Mouse (Mus musculus): ENCODE results near the gene Smim26.
"Not testable (repeated sequence)": the region's sequence is repeated elsewhere in the genome, so short reads cannot be mapped to it uniquely, and the experiment has no call there.

Gene Smim26

DNA sequence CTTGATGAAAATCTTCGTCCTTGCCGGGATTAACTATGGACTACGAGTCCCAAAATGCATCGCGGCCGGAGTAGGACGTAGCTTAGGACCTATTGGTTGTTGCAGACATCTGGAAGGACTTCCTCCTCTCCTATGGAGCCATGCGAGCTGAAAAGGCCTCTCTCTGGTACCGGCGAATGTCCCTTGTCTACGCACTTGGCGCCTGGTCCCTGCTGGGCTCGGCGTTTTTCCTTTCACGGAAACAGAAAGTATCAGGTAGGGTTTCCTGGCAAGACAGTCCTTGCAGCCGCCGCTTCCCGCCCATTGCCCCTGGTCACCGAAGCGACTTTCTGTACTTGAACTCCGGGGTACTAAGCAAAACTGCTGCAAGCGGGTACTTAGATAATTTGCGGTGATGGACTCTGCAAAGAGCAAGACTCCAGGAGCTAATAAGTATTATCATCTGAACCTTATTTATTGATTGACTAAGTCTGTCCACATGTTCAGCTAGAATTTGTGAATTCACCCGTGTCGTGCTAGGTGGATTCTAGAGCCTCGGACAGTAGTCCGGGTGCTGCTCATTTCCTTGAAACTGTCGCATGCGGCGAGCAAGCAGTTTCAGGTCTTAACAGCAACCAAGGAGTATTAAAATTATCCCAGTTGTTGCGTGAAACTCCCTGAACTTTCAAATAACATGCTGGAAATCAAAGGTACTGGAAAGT lies at the start of gene Smim26:
TSS of gene Smim26 (plus strand) at position 104 of the 701 bp plus-strand sequence.
- DNase-seq, result peak; percentile 64

DNA sequence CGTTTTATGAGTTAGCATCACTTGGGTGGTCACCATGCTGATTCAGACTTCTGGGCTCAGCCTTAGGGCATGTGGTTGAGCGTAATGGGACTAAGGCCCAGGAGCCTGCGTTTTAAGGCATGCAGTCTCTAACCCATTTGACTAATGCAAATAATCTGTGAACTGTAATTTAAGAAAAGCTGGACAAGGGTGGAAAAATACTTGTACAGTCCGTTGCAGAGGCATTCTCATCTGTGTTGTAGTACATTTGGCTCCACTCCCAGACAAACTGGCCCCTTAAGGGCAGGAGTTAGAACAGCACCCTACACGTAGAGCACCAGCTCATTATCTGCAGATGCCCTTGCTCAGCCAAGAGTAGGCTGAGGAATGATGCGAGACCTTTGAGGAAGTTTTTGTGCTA lies 49.2 kb upstream of the Smim26 start:
- no peak for DNase-seq

DNA sequence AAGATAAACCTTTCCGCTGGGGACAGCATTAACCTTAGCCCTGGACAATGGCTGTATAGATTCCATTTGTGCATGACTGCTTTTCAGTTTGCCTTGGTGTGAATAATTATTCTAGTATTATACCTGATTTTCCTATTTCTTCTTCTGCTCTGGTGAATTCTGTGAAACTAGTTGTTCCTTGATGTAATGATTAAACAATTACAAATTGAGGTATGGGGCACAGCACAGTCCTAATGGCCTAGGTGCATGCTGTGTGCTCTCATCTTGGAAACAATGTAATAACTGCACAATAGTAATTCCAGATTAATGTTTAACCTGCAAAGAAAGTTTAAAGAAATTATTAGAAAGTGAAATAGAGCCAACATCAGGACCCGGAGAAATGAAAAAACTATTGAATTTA lies 48.8 kb upstream of the Smim26 start:
- no peak for DNase-seq

DNA sequence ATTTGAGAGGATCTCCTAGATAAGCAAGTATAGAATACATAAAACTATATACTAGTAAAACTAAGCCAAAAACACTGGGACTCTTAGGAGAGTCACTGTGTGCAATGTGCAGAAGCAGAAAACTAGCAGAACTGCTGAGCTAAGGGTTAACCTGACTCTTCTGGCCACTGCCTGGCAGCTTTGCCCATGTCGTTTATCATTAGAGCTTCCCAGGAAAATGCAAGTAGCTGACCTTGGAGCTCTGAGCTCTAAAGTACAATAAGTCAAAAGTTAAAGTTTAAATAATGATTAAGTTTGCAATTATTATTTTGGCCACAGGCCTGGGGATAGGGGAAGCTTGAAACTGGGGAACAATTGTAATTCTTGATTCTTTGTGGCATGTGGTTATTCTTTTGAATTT lies 48.4 kb upstream of the Smim26 start:
- DNase-seq, result no peak

DNA sequence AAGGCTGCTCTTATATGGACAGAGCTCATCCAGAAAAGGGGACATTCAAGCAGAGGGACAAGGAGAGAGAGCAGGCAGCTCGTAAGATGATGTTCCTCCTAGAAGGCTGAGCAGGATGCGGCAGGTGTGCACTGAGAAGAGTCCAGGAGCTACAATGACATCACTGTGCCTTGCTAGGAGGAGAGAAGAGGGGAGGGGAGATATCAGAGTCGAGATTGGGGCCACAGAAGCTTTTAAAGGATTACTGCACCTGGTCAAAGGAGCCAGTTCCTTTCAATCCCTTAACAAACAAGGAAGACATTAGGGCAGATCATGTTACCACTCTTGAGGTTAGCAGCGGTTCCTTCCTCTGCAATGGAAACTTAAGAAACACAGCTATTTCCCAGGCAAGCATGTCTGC lies 46.3 kb upstream of the Smim26 start:
- no peak for DNase-seq

DNA sequence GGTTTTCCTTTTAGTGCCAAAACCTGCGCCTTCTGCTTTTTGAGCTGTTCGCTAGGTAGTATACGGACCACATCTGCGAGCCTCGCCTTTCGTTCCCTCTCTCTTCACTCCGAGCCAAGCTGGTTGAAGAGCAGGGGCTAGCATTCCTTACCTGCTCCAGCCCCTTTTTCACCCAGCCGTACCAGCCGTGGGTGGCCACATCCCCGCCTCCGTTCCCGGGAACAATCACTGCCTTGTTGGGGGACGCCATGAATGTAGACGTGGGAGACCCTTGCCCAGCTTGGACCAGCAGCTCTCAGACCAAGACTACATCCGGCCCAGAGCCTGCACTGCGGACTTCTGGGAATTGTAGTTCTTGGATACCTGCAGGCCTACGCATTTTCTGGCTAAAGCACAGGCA lies 43.3 kb upstream of the Smim26 start, which contains the start of gene Rbbp9:
TSS of gene Rbbp9 (minus strand) at position 341 of the 400 bp plus-strand sequence.
- DNase-seq, result peak; percentile 53

DNA sequence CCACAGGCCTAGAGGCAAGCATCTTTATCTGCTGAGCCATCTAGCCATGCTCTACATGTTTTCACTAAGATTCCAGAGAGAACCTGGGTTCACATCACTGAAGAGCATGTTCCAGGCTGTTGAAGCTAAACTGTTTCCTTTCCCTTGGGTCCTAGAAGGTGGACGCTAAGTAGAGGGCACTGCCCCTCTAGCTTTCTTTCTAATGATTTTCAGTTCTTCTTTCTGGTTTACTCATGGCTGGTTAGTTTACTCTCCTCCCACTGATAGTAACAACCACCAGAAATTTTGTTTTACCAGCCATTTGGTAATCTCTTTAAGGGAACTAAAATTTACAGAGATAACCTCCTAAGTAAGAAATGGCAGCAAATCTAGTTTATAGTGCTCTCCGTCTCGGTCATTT lies 39.9 kb upstream of the Smim26 start:
- no peak for DNase-seq

DNA sequence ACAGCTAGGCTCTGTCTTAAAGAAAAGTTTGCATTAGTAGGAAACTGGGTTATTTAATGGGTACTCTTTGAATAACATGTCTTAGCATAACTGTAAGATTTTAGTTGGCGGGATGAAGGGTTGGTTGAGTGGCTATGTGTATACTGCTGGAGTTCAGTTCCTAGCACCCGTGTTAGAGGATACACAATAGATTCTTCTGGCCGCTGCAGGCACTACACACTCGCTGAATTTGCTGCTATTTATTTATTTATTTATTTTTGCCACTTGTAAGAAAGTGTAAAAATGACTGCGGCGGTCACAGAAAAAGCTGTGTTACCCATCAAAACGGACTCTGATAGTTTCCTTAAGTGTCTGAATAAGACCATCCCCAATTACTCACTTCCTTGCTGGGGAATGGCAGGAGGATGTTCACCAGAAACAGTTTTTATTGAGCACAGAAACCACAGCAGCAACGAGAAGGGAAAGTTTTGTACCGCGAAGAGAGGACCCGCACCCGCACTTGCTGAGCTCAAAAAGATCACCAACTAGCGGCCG lies 38.5 kb upstream of the Smim26 start:
- DNase-seq, result no peak

DNA sequence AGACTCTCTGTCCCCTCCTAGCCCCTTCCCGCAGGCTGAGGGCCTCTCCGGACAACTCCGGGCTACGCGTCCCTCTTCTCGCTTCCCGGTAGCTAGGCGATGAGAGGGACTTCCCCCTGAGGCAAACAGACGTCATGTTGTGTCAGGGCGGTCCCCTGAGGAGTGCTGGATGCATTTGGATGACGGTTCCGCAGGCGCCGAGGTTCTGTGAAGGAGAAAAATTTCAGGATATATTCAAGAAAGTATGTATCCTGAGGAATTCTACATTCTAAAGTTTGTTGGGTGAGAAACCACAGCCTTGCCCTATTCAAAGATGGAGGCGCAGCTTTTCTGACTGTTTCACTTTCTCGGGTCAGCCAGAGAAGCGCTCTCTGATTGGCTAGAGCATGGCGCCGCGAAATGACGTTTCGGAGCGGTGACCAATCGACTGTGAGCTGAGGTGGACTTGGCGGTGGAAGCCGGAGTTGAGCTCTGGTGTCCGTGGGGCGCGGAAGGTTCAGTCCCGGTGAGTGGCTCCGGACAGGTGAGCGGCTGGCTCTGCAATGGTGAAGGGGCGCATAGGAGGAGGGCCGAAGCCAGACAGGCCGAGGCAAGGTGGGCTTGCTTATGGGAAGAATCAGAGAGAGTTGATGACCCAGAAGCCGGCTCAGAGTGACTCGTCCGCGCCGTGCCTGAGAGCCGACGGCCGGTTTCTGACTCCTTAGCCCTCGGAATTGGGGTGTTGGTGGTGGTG lies 37.9 kb upstream of the Smim26 start, which contains the start of gene Sec23b:
TSS of gene Sec23b (plus strand) at position 410 of the 733 bp plus-strand sequence.
- peak; percentile 93 for DNase-seq

DNA sequence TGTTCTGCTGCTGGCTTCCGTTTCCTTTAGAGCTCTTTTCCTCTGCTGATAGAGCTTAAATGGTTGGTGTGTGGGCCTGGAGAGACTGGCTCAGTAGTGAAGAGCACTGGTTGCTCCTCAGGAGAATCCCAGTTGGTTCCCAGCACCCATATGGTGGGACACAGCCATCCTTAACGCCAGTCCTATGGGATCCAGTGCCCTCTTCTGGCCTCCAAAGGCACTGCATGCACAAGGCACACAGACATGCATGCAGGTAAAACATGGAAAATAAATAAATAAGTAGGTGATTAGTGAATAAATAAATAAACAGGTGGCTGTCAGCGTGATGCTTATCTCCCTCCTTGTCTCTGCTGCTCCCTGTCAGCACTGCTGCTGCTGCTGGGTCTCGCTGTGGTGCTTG lies 5.1 kb upstream of the Smim26 start:
- no peak for DNase-seq

DNA sequence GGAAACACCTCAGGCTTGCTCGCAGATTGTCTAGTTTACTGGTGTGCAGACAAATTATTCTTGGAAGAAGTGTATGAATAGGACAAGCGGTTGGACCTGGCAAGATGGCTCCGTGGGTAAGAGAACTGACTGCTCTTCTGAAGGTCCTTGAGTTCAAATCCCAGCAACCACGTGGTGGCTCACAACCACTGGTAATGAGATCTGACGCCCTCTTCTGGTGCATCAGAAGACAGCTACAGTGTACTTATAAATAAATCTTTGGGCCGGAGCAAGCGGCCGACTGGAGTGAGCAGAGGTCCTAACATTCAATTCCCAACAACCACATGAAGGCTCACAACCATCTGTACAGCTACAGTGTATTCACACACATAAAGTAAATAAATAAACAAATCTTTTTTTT lies 818 bp upstream of the Smim26 start:
- DNase-seq, result not testable (repeated sequence)

DNA sequence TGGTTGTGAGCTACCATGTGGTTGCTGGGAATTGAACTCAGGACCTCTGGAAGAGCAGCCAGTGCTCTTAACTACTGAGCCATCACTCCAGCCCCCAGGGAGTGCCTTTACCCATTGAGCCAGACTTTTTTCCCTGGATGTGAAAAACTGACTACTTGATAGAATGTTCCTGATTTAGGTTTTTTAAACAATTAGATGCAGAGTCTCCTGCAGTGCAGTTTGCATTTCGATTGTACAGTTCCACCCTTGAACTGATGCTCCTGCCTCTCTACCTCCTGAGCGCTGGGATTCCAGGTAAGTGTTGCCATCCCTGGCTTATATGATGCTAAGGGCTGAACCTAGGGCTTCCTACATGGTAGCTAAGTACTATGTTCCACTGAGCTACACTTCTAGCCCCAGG lies 4.2 kb downstream of the Smim26 start:
- DNase-seq, result no peak

DNA sequence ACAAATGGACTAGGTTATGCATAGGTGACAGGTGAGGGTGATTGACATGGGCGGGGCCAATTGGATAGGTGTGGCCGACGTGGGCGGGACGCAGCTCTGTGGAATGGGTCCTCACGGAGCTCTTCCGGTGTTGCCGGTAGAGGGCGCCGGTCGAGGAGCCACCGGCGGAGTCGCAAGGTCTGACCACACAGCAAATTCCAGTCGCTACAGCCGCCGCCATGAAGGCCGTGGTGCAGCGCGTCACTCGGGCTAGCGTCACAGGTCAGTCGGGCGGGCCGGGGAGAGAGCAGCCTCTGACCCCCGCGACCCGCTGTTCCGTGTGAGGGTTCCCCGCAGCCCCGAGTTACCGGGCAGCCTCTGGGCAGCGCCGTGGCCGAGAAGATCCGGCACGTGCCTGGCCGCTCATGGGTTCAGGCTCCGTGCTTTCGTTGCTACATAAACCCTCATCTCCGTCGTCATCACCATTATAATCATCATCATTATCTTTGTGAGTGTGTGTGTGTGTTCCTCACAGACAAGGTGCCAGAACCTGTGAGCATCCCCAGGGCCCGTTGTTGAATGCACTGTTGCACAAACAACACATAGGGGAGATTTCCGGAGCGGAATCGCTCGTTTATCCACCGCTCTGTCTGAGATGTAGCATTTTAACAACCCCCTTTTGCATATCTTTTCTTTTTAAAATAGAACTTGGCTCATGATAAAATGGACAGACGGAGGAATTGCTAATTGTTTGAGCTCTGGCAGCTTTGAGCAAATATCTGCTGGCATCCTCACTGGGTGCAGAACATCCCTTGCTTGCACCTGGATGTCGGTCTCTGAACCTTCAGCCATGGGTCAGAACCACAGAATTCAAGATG lies 6.2 kb downstream of the Smim26 start, which contains the start of gene Dtd1:
TSS of gene Dtd1 (plus strand) at position 67 of the 857 bp plus-strand sequence.
- peak; percentile 94 for DNase-seq

DNA sequence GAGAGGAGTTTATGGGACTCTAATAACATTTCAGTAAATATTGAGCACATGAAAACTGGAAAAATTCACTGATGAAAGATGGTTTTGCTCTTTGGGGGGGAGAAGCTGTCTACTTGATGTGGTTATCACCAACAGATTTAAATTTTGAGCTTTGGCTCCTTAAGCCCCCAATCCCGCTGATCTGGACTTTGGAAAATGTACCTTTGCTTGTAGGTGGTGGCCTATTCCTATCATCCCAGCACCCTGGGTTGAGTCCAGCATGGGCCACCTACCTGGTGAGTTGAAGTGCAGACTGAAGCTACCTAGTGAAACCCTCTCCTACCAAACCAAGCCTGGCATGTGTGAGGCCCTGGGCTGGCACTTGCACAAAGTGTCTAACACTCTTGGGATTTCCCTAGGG lies 7.7 kb downstream of the Smim26 start:
- DNase-seq, result no peak

DNA sequence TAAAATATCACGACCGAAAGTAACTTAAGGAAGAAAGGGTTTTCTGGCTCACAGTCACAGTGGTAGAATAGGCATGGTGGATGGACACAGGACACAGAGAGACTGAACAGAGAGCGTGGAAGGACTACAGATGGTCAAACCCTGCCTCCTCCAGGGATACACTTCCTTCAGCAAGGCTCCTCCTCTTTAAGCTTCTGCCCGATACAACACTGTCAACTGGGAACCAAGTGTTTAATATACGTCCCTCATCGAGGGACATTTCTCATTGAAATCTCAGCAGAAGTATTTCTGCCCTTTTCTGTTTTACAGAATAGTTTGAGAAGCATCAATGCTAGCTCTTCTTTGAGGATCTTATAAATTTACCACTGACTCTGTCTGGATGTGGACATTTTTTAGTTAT lies 20.1 kb downstream of the Smim26 start:
- DNase-seq, result no peak

DNA sequence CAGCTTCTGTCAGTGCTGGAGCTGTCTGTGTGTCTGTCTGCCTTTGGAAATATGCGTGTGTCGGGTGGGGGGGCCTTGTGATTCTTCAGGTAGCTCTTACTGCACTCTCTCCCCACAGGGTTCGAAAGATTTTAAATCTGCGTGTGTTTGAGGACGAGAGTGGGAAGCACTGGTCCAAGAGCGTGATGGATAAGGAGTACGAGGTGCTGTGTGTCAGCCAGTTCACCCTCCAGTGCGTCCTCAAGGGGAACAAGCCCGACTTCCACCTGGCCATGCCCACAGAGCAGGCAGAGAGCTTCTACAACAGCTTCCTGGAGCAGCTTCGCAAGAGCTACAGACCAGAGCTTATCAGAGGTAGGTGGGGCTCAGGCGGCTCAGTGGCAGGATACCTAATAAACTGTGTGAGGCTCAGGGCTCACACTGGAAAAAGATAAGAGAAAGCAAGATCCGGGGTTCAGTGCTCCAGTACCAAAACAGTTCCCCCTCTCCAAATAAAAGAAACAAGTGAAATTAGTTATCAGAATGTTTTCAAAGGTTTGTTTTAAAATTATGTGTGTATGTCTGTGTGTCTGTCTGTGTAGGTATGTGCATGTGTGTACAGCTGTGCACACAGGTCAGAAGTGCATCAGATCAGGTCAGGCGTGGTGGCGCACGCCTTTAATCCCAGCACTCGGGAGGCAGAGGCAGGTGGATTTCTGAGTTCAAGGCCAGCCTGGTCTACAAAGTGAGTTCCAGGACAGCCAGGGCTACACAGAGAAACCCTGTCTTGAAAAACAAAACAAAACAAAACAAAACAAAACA lies 23.4 kb downstream of the Smim26 start:
- DNase-seq, result no peak

DNA sequence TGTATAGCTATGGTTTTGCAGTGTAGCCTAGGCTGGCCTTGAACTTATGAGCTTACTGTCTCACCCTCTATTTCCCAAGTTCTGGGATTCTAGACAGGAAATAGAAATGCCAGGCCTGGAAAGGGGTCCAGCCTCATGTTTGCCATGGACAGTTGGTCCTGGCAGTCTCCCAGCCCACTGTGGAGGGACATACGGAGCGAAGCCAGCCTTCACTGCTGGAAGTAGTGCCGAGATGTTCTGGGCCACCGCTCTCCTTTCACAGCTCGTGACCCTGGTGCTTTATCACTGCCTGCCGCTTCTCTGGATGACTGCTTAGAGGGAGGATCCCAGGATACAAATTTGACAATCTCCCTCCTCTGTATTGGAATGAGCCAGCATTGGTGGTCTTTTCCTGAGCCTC lies 27.6 kb downstream of the Smim26 start:
- peak; percentile 37 for DNase-seq

DNA sequence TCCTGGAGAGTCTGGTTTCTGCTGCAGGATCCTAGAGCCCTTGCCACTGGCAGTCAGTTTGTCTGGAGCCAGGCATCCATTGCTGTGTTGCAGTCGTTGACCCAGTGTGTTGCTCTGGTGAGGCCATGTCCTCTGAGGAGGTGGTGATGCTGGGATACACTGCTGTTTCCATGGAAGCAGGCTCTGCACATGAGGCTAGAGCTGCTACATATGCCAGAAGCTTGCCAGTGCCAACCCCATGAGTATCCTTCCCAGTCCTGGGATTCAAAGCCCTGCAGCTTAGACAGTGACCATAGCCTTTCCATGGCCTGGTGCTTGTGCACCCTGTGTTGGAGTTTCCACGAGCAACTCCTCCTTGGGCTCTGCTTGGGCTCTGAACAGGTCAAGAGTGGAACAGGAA lies 39.7 kb downstream of the Smim26 start:
- DNase-seq, result no peak

DNA sequence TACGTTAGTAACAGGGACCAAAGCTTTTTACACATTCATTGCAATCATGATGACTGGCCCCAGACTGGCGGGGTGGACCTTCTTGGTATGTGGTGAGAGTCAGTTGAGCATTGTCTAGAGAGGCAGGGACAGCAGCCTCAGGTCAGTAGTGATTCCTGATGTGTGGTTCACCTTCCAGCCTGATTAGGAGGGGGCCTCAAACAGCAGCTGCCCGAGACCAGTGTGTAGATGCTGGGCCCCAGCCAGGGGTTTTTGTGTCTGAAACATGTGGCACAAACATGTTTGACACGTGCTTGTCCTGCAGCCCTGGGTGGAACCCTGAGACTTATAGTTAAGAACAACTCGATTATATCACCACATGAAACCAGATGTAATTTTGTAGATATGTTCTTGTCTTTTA lies 40.4 kb downstream of the Smim26 start:
- no peak for DNase-seq

DNA sequence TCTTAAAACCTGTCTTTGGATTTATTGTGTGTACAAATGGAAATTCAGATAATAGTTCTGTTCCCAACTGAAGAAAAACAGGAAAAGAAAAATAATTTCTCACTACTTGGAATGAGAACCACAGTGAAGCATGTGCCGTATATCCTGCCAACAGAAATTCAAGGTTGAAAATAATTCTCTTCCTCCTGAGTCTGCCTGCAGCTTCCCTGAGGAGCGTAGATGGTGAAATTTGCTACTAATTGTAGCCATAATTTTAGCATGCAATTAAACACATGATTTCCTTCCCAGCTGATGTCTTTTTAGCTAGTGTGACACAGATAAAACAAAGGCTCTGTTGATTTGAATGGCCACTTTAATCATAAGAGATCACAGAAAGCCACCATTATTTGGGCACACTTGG lies 40.9 kb downstream of the Smim26 start:
- DNase-seq, result no peak

DNA sequence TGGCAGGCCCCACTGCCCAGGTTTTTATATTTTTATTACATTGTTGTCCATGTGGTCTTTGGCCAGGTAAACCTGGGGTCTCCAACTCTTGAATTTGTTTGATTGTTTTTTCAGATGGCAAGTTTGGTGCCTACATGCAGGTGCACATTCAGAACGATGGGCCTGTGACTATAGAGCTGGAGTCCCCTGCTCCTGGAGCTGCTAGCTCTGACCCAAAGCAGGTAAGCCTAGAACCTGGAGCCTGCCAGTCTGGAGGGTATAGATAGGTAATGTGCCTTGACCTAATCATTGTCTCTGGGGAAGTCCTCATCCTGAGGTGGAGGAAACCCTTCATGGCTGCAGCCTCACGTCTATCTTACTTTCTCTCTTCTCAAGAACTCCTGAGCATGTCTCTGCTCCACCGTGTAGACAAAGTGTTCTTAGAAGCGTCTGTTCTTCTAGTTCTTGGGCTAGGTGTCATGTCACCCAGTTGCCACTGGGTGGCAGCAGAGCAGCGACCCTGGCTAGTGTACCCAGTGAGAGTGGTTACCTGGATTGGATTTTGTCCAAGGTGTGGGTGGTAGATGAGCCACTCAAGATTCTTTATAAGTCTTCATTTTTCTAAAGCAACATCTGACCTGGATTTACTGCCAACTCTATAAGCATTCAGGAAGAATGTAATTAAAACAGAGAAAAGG lies 41.9 kb downstream of the Smim26 start:
- peak; percentile 42 for DNase-seq

DNA sequence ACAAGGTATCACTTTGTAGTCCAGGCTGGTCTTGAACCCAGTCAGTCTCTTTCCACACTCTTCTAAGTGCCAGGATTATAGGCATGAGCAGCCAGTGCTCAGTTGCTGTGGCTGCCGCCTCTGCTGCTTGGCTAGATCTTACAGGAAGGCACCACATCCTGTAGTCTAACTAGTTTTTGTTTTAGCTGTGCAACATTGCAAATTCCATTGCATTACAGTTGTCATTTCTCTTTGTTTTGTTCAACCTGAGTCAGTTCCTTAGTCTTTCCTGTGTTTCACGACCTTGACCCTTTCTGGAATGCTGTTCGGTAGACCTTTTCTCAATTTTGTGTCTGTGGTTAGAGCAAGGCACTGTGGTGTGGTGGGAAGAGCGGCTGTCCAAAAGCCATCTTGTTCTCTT lies 43.4 kb downstream of the Smim26 start:
- no peak for DNase-seq
